Mouse (Mus musculus) heart, embryonic 14.5 days (tissue): Measurements from ENCODE around the gene Prdm10. TPM values are rescaled to one million over a fixed set of nuclear protein-coding genes. Genes with fewer than 3 reads are reported as not detected.

Source experiments
- ATAC-seq: fragments of 200-750 bp; cut with Nextera tagmentation; 2 replicates; pipeline ENCODE4 v1.8.0; 2017; ENCODE audit warnings: low read depth, moderate TSS enrichment; ENCODE audit not compliant: insufficient number of reproducible peaks, insufficient read depth, low FRiP score
- H3K27ac ChIP-seq, 2 experiments: fragments of 200-500 bp in 1 of 2; fragments of 300-500 bp in 1 of 2; sonication (generic) in 1 of 2; replicated peaks in 1 of 2; 2 replicates each; pipeline ENCODE4 v1.5.1; 2012 to 2014; ENCODE audit warnings: low read depth in 2 of 2, low read length in 2 of 2, control low read depth in 1 of 2, mild to moderate bottlenecking in 1 of 2, mixed read lengths in 1 of 2; ENCODE audit not compliant: control insufficient read depth in 1 of 2, insufficient read depth in 1 of 2
- H3K27me3 ChIP-seq: fragments of 300-500 bp; sonication (generic); 2 replicates; pipeline ENCODE4 v1.6.1; 2014; ENCODE audit warnings: mild to moderate bottlenecking, low read length, control low read depth; ENCODE audit not compliant: control insufficient read depth, insufficient read depth
- H3K36me3 ChIP-seq: fragments of 300-500 bp; sonication (generic); 2 replicates; pipeline ENCODE4 v1.6.1; 2014; ENCODE audit warnings: mild to moderate bottlenecking, control low read depth, low read length, mixed read lengths; ENCODE audit not compliant: control insufficient read depth, insufficient read depth
- H3K4me1 ChIP-seq, 2 experiments: fragments of 200-500 bp in 1 of 2; fragments of 300-500 bp in 1 of 2; sonication (generic) in 1 of 2; 2 replicates each; pipeline ENCODE4 v1.6.1; 2012 to 2014; ENCODE audit warnings: low read length in 2 of 2, control low read depth in 1 of 2, mixed read lengths in 1 of 2; ENCODE audit not compliant: control insufficient read depth in 2 of 2, insufficient read depth in 2 of 2
- H3K4me2 ChIP-seq: fragments of 300-500 bp; sonication (generic); 2 replicates; pipeline ENCODE4 v1.6.1; 2014; ENCODE audit warnings: mild to moderate bottlenecking, low read length
- H3K4me3 ChIP-seq, 2 experiments: fragments of 200-500 bp in 1 of 2; fragments of 300-500 bp in 1 of 2; sonication (generic) in 1 of 2; 2 replicates each; pipeline ENCODE4 v1.5.1; 2012 to 2014; ENCODE audit warnings: low read length in 2 of 2, mild to moderate bottlenecking in 2 of 2, control low read depth in 1 of 2, low read depth in 1 of 2, moderate library complexity in 1 of 2; ENCODE audit not compliant: control insufficient read depth in 1 of 2, insufficient read depth in 1 of 2
- H3K9ac ChIP-seq: fragments of 300-500 bp; sonication (generic); 2 replicates; pipeline ENCODE4 v1.6.1; 2014; ENCODE audit warnings: mild to moderate bottlenecking, low read length
- H3K9me3 ChIP-seq: fragments of 300-500 bp; sonication (generic); 2 replicates; pipeline ENCODE4 v1.6.1; 2016; ENCODE audit warnings: low read length, control low read depth; ENCODE audit not compliant: control insufficient read depth
- WGBS: fragments of 180-500 bp; shearing (Covaris S2); extraction: QIAGEN DNeasy Blood & Tissue Kit; methylation state at CpG from one replicate; pipeline ENCODE4 v1.1.7; 2014; 5-methylcytosine and 5-hydroxymethylcytosine counted together
- polyA plus RNA-seq: library from polyadenylated mRNA; unstranded; fragments of >200 nt; fragmentation: Nextera tagmentation; extraction: Ambion mirVana; gene quantifications from 2 replicates; pipeline ENCODE4 v1.2.1, GENCODE M21; 2014

The Prdm10 gene
- polyA plus RNA-seq, 1 experiment from 2014 or later = 4.2 TPM

- Histone ChIP-seq H3K27ac (no peak overlapping the region), H3K9ac (no peak overlapping the region), H3K9me3 (no peaks in the 10 kb centered on the region), H3K4me3 (no peak overlapping the region), H3K4me2 (no peak overlapping the region), H3K4me1 (no peaks in the 10 kb centered on the region), H3K27me3 (no peaks in the 10 kb centered on the region), H3K36me3 (peaks cover 100% of the 10 kb centered on the region)
- 46% methylated on average over 4 of the region's 4 CpGs for WGBS
- ATAC-seq = no peak
Measured at GRCm38 (mm10) chr9:31400441-31400840, 120.1 kb downstream of the Prdm10 start.

GRCm38 (mm10) chr9:31404311-31404710 lies 124.0 kb downstream of the Prdm10 start:
- H3K27me3 ChIP-seq = no peaks in the 10 kb centered on the region
- H3K4me3 ChIP-seq = no peak overlapping the region
- H3K36me3 ChIP-seq = peaks cover 84% of the 10 kb centered on the region
- no peak overlapping the region for H3K9ac ChIP-seq
- no peak overlapping the region for H3K27ac ChIP-seq
- H3K4me2 ChIP-seq = no peak overlapping the region
- WGBS = 92% methylated on average over 2 of the region's 2 CpGs
- no peaks in the 10 kb centered on the region for H3K4me1 ChIP-seq
- no peak for ATAC-seq
- no peaks in the 10 kb centered on the region for H3K9me3 ChIP-seq

GRCm38 (mm10) chr9:31405217-31405616 lies 124.9 kb downstream of the Prdm10 start:
- H3K27me3 ChIP-seq = no peaks in the 10 kb centered on the region
- no peak overlapping the region for H3K4me2 ChIP-seq
- no peak overlapping the region for H3K4me3 ChIP-seq
- no peak overlapping the region for H3K27ac ChIP-seq
- no peaks in the 10 kb centered on the region for H3K4me1 ChIP-seq
- 71% methylated on average over 6 of the region's 6 CpGs for WGBS
- no peak for ATAC-seq
- no peaks in the 10 kb centered on the region for H3K9me3 ChIP-seq
- peaks cover 84% of the 10 kb centered on the region for H3K36me3 ChIP-seq
- no peak overlapping the region for H3K9ac ChIP-seq

GRCm38 (mm10) chr9:31412165-31412564 lies 131.8 kb downstream of the Prdm10 start:
- Histone ChIP-seq H3K27ac (no peak overlapping the region), H3K9ac (no peak overlapping the region), H3K9me3 (no peaks in the 10 kb centered on the region), H3K4me3 (no peak overlapping the region), H3K36me3 (peaks cover 98% of the 10 kb centered on the region), H3K4me2 (no peak overlapping the region), H3K4me1 (no peaks in the 10 kb centered on the region), H3K27me3 (no peaks in the 10 kb centered on the region)
- no peak for ATAC-seq
- WGBS = 83% methylated on average over 4 of the region's 4 CpGs

- no peak overlapping the region for H3K4me2 ChIP-seq
- peaks cover 90% of the 10 kb centered on the region for H3K36me3 ChIP-seq
- WGBS = 92% methylated on average over 1 of the region's 1 CpGs
- H3K27ac ChIP-seq = no peak overlapping the region
- no peaks in the 10 kb centered on the region for H3K27me3 ChIP-seq
- no peak overlapping the region for H3K4me3 ChIP-seq
- H3K9ac ChIP-seq = no peak overlapping the region
- H3K4me1 ChIP-seq = no peaks in the 10 kb centered on the region
- H3K9me3 ChIP-seq = no peaks in the 10 kb centered on the region
- no peak for ATAC-seq
Measured at GRCm38 (mm10) chr9:31418821-31419220, 138.5 kb downstream of the Prdm10 start.

- Histone ChIP-seq H3K9me3 (no peaks in the 10 kb centered on the region), H3K36me3 (peaks cover 61% of the 10 kb centered on the region), H3K4me1 (no peaks in the 10 kb centered on the region), H3K9ac (no peak overlapping the region), H3K27ac (no peak overlapping the region), H3K4me3 (no peak overlapping the region), H3K27me3 (no peaks in the 10 kb centered on the region), H3K4me2 (no peak overlapping the region)
- WGBS = 71% methylated on average over 5 of the region's 5 CpGs
- ATAC-seq = no peak
Measured at GRCm38 (mm10) chr9:31422143-31422542, 141.8 kb downstream of the Prdm10 start.

GRCm38 (mm10) chr9:31428971-31429370 lies 148.6 kb downstream of the Prdm10 start:
- 82% methylated on average over 7 of the region's 7 CpGs for WGBS
- no peak overlapping the region for H3K27ac ChIP-seq
- no peak for ATAC-seq

GRCm38 (mm10) chr9:31430011-31430410 lies 149.7 kb downstream of the Prdm10 start:
- WGBS = 59% methylated on average over 9 of the region's 9 CpGs
- no peak for ATAC-seq

More at GRCm38 (mm10) chr9:31428971-31429370, 148.6 kb downstream of the Prdm10 start:
- Histone ChIP-seq H3K4me3 (no peak overlapping the region), H3K4me2 (no peak overlapping the region), H3K9ac (no peak overlapping the region), H3K27me3 (no peaks in the 10 kb centered on the region), H3K4me1 (peaks cover 0 to 2% of the 10 kb centered on the region in 2 experiments; a peak in 1 of 4 replicates), H3K36me3 (0 out of 2 replicates have a peak, but pooled peaks cover 4% of the 10 kb centered on the region), H3K9me3 (no peaks in the 10 kb centered on the region)

More at GRCm38 (mm10) chr9:31430011-31430410, 149.7 kb downstream of the Prdm10 start:
- Histone ChIP-seq H3K4me3 (no peak overlapping the region), H3K4me2 (no peak overlapping the region), H3K36me3 (no peaks in the 10 kb centered on the region), H3K27me3 (no peaks in the 10 kb centered on the region), H3K4me1 (peaks cover 0 to 2% of the 10 kb centered on the region in 2 experiments; a peak in 1 of 4 replicates), H3K9me3 (no peaks in the 10 kb centered on the region), H3K9ac (no peak overlapping the region), H3K27ac (no peak overlapping the region)
